Mouse (Mus musculus) cerebellum, adult 11-12 months (tissue): ENCODE results near the gene Higd2a.
A peak's percentile ranks its signal among the peaks of the same experiment; 100 is the strongest.

Experiments
- DNase-seq: peaks from one replicate; pipeline ENCODE4 v3.0.0; 2022

The Higd2a gene

GRCm38 (mm10) chr13:54589996-54590951, at the start of gene Higd2a, which contains the start of gene Nop16:
Gene Higd2a, plus strand, starts transcription at chr13:54590207.
Gene Nop16, minus strand, starts transcription at chr13:54590090.
- DNase-seq, result peak; percentile 98

- no peak for DNase-seq
Measured at GRCm38 (mm10) chr13:54548036-54548435, 42.0 kb upstream of the Higd2a start.

DNA sequence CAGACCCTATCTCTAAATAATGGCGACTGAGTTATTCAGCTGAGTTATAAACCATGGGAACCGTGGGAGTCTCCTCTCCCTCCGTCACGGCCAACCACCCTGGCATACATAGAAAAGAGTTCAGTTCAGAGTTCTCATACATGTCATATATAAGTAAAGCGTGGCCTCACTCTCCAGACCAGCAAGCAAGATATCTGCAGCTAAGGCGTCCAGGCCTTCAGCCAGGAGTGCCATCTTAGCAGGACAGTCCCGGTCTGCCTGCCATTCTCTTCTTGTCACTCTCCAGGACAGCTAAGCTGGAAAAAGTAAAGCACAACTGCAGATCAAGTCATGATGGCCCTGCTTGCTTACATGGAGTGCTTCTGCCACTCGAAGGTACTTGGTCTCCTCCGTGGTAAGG, 33.8 kb upstream of the Higd2a start:
- peak; percentile 45 for DNase-seq

DNA sequence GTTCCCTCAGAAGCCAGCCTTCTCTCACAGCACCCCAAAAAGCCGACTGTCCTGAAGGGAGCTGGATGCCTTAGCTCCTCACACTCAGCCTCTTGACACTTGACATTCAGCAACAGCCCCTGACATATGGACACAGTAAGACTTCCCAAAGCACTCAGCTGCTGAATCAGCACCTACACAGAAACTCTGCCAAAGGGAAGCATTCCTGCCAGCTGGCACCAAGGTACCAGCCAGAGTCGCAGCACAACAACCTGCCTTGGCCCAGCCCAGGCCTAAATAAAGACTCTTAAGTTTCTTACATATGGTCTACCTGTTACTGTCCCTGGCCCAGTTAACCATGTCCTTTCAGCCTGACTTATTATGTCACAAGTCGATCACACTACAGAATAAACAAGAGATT, 33.2 kb upstream of the Higd2a start:
- peak; percentile 97 for DNase-seq

DNA sequence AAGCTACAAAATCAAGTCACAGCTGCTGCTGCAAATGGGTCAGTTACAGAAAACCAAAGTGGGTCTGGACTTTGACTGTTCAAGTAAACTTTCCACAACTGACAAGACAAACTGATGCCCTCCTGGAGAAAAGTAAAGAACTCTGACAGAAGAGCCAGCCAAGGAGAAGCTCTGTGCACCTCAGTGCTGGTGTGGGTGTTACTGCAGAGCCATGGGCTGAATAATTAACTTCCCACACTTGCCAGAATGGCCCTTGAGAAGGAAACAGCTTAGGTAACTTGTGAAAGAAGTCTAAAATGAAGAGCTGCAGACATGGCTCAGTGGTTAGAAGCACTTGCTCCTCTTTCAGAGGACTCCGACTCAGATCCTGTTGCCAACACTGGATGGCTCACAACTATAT, 32.4 kb upstream of the Higd2a start:
- no peak for DNase-seq

DNA sequence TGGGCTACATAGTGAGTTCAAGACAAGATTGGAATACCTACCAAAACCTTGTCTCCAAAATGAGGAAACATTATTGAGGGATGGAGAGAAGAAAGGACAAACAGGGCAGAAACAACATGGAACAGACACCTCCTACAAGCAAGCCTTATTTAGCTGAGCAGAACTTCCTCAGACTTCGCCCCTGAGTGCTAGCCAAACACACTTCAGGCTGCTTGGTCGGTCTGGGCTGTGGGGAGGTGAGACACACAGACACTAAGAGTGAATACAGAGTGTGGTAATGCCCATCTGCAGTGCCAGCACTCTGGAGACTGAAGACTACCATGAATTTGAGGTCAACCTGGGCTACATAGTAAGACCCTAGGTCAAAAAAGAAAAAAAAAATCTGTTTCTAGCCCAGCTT, 30.4 kb upstream of the Higd2a start:
- DNase-seq, result no peak

GRCm38 (mm10) chr13:54560608-54561007, 29.4 kb upstream of the Higd2a start:
- no peak for DNase-seq

DNA sequence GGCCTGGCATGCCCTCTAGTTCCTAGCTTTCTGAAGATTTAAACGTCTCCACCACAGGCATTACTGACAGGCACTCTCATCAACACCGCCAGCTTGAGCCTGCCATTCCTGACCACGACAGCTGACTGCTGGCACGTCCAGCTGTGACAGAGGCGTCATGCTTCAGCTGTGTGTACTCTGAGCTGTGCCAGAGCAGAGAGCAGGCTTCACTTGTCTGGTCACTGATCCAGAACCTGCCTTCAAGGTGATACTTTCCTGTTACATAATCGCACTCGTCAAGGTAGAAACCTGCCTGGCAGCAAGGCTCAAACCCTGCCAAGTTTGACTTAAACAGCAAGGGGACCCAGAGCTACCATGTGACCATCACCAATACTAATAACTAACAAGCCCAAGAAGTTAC, 27.4 kb upstream of the Higd2a start:
- DNase-seq, result no peak

- no peak for DNase-seq
Measured at GRCm38 (mm10) chr13:54564232-54565200, 25.5 kb upstream of the Higd2a start.

- DNase-seq, result peak; percentile 92
Measured at GRCm38 (mm10) chr13:54565201-54565581, 24.8 kb upstream of the Higd2a start, which contains the start of gene 4833439L19Rik. Gene 4833439L19Rik, minus strand, starts transcription at chr13:54565435.

DNA sequence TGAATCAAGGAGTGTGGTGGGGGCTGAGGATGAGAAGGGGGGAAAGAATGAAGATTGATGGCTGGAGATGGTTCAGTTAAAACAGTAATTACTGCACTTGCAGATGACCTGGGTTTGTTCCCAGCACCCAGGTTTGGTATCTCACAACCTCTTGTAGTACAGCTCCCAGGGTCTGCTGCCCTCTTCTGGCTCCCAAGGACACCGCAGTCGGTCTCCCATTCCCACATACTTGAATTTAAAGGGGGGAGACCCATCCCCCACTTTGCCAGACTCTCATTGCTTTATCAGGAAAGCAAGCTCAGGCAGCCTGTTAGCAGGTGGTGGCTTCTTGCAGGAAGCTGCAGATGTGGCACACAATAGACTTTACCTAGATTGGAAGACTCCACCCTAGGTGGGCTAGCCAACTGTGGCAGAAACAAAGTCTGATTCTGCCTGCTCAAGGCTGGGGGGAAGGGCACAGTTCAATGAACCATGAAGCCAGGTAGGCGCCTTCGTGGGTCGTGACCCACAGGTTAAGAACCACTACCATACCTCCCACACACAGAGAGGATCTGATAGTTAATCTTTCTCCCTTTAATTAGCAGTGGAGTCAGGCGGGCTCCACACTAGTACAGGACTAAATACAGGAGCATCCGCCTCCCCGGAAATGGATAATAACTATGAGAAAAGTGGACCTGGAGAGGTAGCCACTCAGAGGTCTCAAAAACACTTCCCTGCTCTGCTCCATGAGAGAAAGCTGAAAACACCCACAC, 24.2 kb upstream of the Higd2a start:
- peak; percentile 75 for DNase-seq

DNA sequence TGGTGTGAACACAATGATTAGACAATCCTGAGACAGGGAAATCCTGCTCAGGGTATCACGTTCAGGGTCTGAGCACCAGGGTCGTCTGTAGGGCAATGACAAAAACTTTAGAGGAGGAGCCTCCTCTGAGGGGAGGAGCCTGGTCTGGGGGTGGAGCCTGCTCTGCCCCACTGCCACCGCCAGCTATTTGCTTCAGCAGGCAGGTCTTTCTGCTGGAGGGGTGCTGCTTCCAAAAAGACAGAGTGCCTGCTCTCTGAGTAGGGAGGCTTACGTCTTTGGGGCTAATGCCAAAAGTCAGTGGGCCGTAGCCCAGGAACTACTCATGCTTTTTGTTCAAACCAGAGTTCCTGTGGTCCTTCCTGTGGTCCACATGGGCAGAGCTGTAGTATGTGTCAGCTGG, 21.6 kb upstream of the Higd2a start:
- DNase-seq, result no peak

DNA sequence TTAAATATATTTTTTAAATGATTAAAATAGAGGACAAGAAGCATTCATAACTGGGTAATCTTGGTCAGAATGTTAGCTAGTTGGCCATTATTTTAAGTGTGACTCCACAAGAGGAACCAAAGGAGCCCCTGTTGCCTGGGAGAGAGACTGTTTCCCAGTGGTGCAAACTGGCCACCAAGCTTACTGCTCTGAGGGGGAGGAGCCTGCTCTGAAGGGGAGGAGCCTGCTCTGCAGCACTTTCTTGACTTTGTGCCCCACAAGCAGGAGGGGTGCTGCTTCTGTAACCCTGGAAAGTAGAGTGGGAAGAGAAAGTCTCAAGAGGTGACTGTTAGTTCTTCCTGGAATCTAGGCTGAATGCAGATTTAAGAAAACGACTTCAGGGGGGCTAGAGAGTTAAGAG, 20.7 kb upstream of the Higd2a start:
- DNase-seq, result no peak

GRCm38 (mm10) chr13:54570736-54571135, 19.3 kb upstream of the Higd2a start:
- DNase-seq, result no peak

DNA sequence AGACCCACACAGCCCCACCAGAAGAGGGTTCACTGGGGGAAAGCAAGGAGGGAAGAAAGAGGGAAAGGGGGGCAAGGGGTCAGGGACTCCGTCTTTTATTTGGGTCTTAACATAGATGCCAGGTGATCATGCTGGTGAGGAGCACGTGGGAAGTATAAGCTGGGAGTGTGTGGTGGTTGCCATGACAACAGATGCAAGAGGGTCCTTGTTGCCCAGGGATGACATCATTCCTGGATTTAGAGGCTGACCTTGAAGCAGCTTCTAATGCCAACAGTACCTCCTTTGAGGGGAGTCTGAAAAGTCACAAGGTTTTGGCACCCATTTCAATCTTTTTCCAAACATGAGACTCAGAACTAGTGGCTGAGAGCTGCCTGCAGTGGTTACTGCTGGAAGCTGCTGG, 18.4 kb upstream of the Higd2a start:
- DNase-seq, result no peak

DNA sequence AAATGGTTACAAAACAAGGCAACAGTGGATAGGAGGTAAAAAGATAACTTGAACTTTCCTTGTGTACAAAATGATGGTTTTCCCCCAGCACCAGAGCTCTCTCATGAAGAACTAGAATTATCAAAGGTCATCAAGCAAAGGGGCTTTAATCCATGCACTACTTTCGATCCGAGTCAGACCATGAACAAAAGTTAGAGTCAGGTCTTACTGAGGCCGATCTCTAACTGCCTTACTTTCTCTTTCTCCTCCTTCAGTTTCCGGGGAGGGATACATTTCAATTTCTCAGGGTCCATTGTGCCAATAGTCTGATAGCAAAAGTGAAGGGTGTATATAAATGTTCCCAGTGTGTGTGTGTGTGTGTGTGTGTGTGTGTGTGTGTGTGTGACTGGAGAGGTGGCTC, 17.4 kb upstream of the Higd2a start:
- no peak for DNase-seq

- DNase-seq, result peak; percentile 69
Measured at GRCm38 (mm10) chr13:54574854-54575481, 15.0 kb upstream of the Higd2a start, which contains the start of gene Arl10. Gene Arl10, plus strand, starts transcription at chr13:54575015.

DNA sequence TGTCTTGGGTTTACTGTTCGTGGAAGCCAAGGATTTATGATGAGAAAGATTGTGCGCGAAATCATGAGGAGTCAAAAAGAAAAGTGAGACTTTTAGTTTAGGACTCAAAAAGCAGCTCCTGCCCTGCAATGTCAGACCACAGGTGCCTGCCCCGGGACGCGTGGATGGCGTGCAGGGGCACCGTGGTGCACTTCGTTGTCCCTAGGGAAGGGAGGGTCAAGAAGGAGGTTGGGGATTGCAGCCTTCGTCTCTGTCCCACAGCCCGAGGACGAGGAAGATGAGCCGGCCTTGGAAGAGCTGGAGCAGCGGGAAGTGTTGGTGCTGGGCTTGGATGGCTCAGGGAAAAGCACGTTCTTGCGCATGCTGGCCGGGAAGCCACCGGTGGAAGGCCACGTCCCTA, 14.5 kb upstream of the Higd2a start:
- DNase-seq, result no peak

DNA sequence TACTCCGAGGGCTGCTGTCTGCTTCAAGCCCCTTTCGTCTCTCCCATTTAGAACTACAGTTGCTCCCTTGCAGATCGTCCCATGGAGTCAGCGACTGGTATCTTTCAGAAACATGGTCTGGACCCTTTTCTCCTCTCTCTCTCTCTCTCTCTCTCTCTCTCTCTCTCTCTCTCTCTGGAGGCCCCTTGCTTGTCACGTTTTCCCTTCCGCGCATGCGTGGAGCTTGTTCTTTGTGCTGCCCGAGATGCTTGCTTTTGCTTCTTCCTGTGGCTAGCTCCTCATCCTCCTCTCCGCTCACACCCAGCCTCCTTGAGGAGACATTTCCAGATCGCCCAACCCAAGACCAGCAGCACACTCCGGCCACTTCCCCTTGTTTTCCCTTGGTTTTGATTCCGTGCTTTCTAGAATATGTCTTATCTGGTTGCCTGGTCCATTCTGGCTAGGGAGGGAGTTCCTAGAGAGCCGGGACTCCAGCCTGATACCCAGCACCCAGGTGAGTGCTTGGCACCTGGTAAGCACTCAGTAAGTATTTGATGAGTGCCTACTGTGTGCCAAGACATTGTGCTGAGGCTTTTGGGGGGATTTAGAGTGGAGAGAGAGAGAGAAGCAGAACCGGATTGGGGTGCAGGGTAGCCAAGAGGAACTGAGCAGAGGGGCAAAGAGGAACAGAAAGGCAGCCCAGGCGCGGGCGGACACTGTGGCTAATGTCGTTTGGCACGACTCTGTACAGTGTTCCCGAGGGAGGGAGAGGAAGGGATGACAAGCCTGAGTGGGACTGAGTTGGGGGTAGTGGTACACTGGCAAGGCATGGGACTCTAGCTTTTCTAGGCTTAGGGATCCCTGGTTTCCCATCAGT, 12.1 kb upstream of the Higd2a start:
- no peak for DNase-seq

GRCm38 (mm10) chr13:54581385-54581784, 8.6 kb upstream of the Higd2a start:
- no peak for DNase-seq

- no peak for DNase-seq
Measured at GRCm38 (mm10) chr13:54582126-54582525, 7.9 kb upstream of the Higd2a start.
